Mouse (Mus musculus): ENCODE data around the gene Src.

DNA sequence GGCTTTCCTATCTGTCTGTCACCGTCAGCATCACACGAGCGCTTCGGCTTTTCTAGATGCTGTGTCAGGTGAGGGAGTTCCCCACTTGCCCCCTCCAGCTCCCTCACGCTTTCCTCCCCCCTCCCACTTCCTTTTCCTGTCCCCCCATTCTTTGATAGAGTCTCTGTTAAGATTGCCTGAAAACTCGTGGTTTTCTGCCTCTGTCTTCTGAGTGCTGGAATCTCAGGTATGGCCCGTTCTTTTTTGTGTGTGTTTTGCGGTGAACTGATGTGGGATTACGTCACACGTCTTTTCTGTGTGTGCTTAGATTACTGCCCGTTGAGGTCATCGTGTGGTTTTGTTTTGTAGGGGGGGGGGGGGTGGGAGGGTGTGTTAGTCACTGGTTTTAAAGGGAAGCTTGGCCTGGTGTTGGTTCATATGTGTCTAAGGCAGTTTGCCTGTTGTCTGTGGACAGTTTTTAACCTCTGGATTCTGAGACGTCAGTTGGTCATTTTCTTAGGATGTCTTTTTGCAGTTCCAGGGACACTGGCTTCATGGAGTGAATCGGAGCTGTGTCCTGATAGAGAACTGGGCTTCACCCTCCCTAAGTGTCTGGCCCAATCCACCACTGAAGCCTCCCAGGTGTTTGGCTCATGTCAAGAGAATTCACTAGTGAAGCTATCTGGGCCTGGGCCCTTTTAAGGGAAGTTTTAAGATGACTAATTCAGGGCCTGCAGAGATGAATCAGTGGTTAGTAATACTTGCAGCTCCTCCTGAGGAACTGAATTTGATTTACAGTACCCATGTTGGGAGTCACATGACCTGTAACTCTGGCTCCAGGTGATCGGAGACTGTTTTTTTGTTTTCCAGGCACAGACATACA is 29.3 kb downstream of the Src start:
- no peak for TF ChIP-seq POLR2A (IDR thresholded peaks at IDR 0.05; ENCODE audit: low read depth, low read length)
- no peak for TF ChIP-seq CTCF (IDR thresholded peaks at IDR 0.05; ENCODE audit: borderline replicate concordance, insufficient read depth, low read length)
